Mouse (Mus musculus) liver, embryonic 15.5 days (tissue): ENCODE data around the gene Tmem100. TPM values are rescaled to one million over a fixed set of nuclear protein-coding genes. Genes with fewer than 3 reads are reported as not detected.

ENCODE experiments used
- ATAC-seq: fragments of 200-750 bp; cut with Nextera tagmentation; 2 replicates; pipeline ENCODE4 v1.8.0; 2017; ENCODE audit warnings: moderate number of reproducible peaks, mild to moderate bottlenecking, moderate library complexity; ENCODE audit not compliant: insufficient read depth
- H3K27ac ChIP-seq: fragments of 300-500 bp; sonication (generic); replicated peaks from 2 replicates; pipeline ENCODE4 v1.5.1; 2015; ENCODE audit warnings: mild to moderate bottlenecking, inconsistent platforms
- H3K27me3 ChIP-seq: fragments of 300-500 bp; sonication (generic); 2 replicates; pipeline ENCODE4 v1.6.1; 2015; ENCODE audit warnings: mild to moderate bottlenecking, inconsistent platforms
- H3K36me3 ChIP-seq: fragments of 300-500 bp; sonication (generic); replicated peaks from 2 replicates; pipeline ENCODE4 v1.6.1; 2015; ENCODE audit warnings: moderate library complexity, mild to moderate bottlenecking, inconsistent platforms
- H3K4me1 ChIP-seq: fragments of 300-500 bp; sonication (generic); replicated peaks from 2 replicates; pipeline ENCODE4 v1.6.1; 2015; ENCODE audit warnings: inconsistent platforms
- H3K4me2 ChIP-seq: fragments of 300-500 bp; sonication (generic); 2 replicates; pipeline ENCODE4 v1.6.1; 2015; ENCODE audit warnings: moderate library complexity, mild to moderate bottlenecking, inconsistent platforms
- H3K4me3 ChIP-seq: fragments of 300-500 bp; sonication (generic); replicated peaks from 2 replicates; pipeline ENCODE4 v1.5.1; 2015; ENCODE audit warnings: mild to moderate bottlenecking, inconsistent platforms
- H3K9ac ChIP-seq: fragments of 300-500 bp; sonication (generic); 2 replicates; pipeline ENCODE4 v1.6.1; 2015; ENCODE audit warnings: moderate library complexity, mild to moderate bottlenecking, inconsistent platforms
- H3K9me3 ChIP-seq: fragments of 300-500 bp; sonication (generic); replicated peaks from 2 replicates; pipeline ENCODE4 v1.6.1; 2016; ENCODE audit warnings: inconsistent platforms
- WGBS: fragments of 180-500 bp; shearing (Covaris S2); methylation state at CpG from one replicate; pipeline ENCODE4 v1.1.7; 2015; ENCODE audit warnings: mixed read lengths; ENCODE audit not compliant: insufficient replicate concordance; 5-methylcytosine and 5-hydroxymethylcytosine counted together
- polyA plus RNA-seq: library from polyadenylated mRNA; unstranded; fragments of >200 nt; fragmentation: Nextera tagmentation; extraction: Ambion mirVana; gene quantifications from 2 replicates; pipeline ENCODE4 v1.2.1, GENCODE M21; 2015

Gene Tmem100
- polyA plus RNA-seq, 1 experiment from 2014 or later: 0.48 TPM

- 15% methylated on average over 7 of the region's 7 CpGs for WGBS
- no peak for ATAC-seq
- Histone ChIP-seq H3K36me3 (no peaks in the 10 kb centered on the region), H3K4me3 (no peak overlapping the region), H3K9ac (no peak overlapping the region), H3K4me1 (no peaks in the 10 kb centered on the region), H3K27ac (no peak overlapping the region), H3K9me3 (no peaks in the 10 kb centered on the region), H3K27me3 (no peaks in the 10 kb centered on the region), H3K4me2 (no peak overlapping the region)
These were observed 11.0 kb upstream of the Tmem100 start for GRCm38 (mm10) chr11:90019161-90019560.

GRCm38 (mm10) chr11:90025891-90026801, 4.0 kb upstream of the Tmem100 start:
- ATAC-seq: no peak
- 48% methylated on average over 14 of the region's 14 CpGs for WGBS
- Histone ChIP-seq H3K36me3 (no peaks in the 10 kb centered on the region), H3K4me3 (no peak overlapping the region), H3K27me3 (peaks cover 17% of the 10 kb centered on the region), H3K9ac (no peak overlapping the region), H3K27ac (no peak overlapping the region), H3K9me3 (no peaks in the 10 kb centered on the region), H3K4me1 (peaks cover 3% of the 10 kb centered on the region; the same call in 1 of the 2 replicates), H3K4me2 (peak overlapping the region; percentile 20)

GRCm38 (mm10) chr11:90026802-90027174, 3.4 kb upstream of the Tmem100 start:
- Histone ChIP-seq H3K27me3 (peaks cover 24% of the 10 kb centered on the region), H3K4me2 (no peak overlapping the region), H3K9ac (no peak overlapping the region), H3K4me1 (peaks cover 3% of the 10 kb centered on the region; the same call in 1 of the 2 replicates), H3K27ac (no peak overlapping the region), H3K9me3 (no peaks in the 10 kb centered on the region), H3K4me3 (no peak overlapping the region), H3K36me3 (no peaks in the 10 kb centered on the region)
- ATAC-seq: no peak
- 71% methylated on average over 5 of the region's 5 CpGs for WGBS

GRCm38 (mm10) chr11:90027216-90027615, 2.9 kb upstream of the Tmem100 start:
- Histone ChIP-seq H3K9me3 (no peaks in the 10 kb centered on the region), H3K4me3 (no peak overlapping the region), H3K27ac (no peak overlapping the region), H3K27me3 (peaks cover 28% of the 10 kb centered on the region), H3K36me3 (no peaks in the 10 kb centered on the region), H3K4me2 (no peak overlapping the region), H3K4me1 (peaks cover 3% of the 10 kb centered on the region; the same call in 1 of the 2 replicates), H3K9ac (no peak overlapping the region)
- no peak for ATAC-seq
- 57% methylated on average over 7 of the region's 7 CpGs for WGBS

GRCm38 (mm10) chr11:90028746-90029145, 1.4 kb upstream of the Tmem100 start:
- Histone ChIP-seq H3K36me3 (no peaks in the 10 kb centered on the region), H3K4me3 (no peak overlapping the region), H3K9me3 (no peaks in the 10 kb centered on the region), H3K9ac (no peak overlapping the region), H3K4me1 (peaks cover 3% of the 10 kb centered on the region; the same call in 1 of the 2 replicates), H3K27me3 (peaks cover 36% of the 10 kb centered on the region), H3K4me2 (no peak overlapping the region), H3K27ac (no peak overlapping the region)
- ATAC-seq: no peak
- 80% methylated on average over 8 of the region's 8 CpGs for WGBS

GRCm38 (mm10) chr11:90029354-90029753, 794 bp upstream of the Tmem100 start:
- H3K4me2 ChIP-seq: peak overlapping the region; percentile 42
- no peak for ATAC-seq

GRCm38 (mm10) chr11:90030557-90030956, 409 bp downstream of the Tmem100 start:
- WGBS: 2% methylated on average over 15 of the region's 15 CpGs
- peaks cover 39% of the 10 kb centered on the region for H3K27me3 ChIP-seq
- H3K4me3 ChIP-seq: no peak overlapping the region
- no peaks in the 10 kb centered on the region for H3K9me3 ChIP-seq
- peak overlapping the region; percentile 42 for H3K4me2 ChIP-seq
- H3K27ac ChIP-seq: no peak overlapping the region
- H3K36me3 ChIP-seq: no peaks in the 10 kb centered on the region
- H3K4me1 ChIP-seq: peaks cover 3% of the 10 kb centered on the region; the same call in 1 of the 2 replicates
- no peak for ATAC-seq
- H3K9ac ChIP-seq: no peak overlapping the region

More at GRCm38 (mm10) chr11:90029354-90029753, 794 bp upstream of the Tmem100 start:
- no peak overlapping the region for H3K4me3 ChIP-seq
- no peak overlapping the region for H3K27ac ChIP-seq
- H3K4me1 ChIP-seq: peaks cover 3% of the 10 kb centered on the region; the same call in 1 of the 2 replicates
- no peaks in the 10 kb centered on the region for H3K9me3 ChIP-seq
- no peaks in the 10 kb centered on the region for H3K36me3 ChIP-seq
- WGBS: 22% methylated on average over 10 of the region's 10 CpGs
- peaks cover 39% of the 10 kb centered on the region for H3K27me3 ChIP-seq
- H3K9ac ChIP-seq: no peak overlapping the region

GRCm38 (mm10) chr11:90031076-90031475, 928 bp downstream of the Tmem100 start:
- no peaks in the 10 kb centered on the region for H3K36me3 ChIP-seq
- H3K4me3 ChIP-seq: no peak overlapping the region
- WGBS: 46% methylated on average over 7 of the region's 7 CpGs
- no peaks in the 10 kb centered on the region for H3K9me3 ChIP-seq
- peaks cover 39% of the 10 kb centered on the region for H3K27me3 ChIP-seq
- peak overlapping the region; percentile 42; the same call in 1 of the 2 replicates for H3K4me2 ChIP-seq
- no peak for ATAC-seq
- H3K27ac ChIP-seq: no peak overlapping the region
- peaks cover 3% of the 10 kb centered on the region; the same call in 1 of the 2 replicates for H3K4me1 ChIP-seq
- no peak overlapping the region for H3K9ac ChIP-seq

GRCm38 (mm10) chr11:90032807-90033206, 2.7 kb downstream of the Tmem100 start:
- H3K36me3 ChIP-seq: no peaks in the 10 kb centered on the region
- no peaks in the 10 kb centered on the region for H3K4me1 ChIP-seq
- no peak overlapping the region for H3K4me3 ChIP-seq
- peaks cover 39% of the 10 kb centered on the region for H3K27me3 ChIP-seq
- H3K9ac ChIP-seq: no peak overlapping the region
- H3K9me3 ChIP-seq: no peaks in the 10 kb centered on the region
- H3K27ac ChIP-seq: no peak overlapping the region
- no peak for ATAC-seq
- no peak overlapping the region for H3K4me2 ChIP-seq
- WGBS: 14% methylated on average over 8 of the region's 8 CpGs

- no peak overlapping the region for H3K4me2 ChIP-seq
- peaks cover 39% of the 10 kb centered on the region for H3K27me3 ChIP-seq
- H3K9ac ChIP-seq: no peak overlapping the region
- H3K36me3 ChIP-seq: no peaks in the 10 kb centered on the region
- no peak for ATAC-seq
- 47% methylated on average over 5 of the region's 5 CpGs for WGBS
- H3K27ac ChIP-seq: no peak overlapping the region
- no peaks in the 10 kb centered on the region for H3K4me1 ChIP-seq
- no peaks in the 10 kb centered on the region for H3K9me3 ChIP-seq
- H3K4me3 ChIP-seq: no peak overlapping the region
These were observed 3.3 kb downstream of the Tmem100 start for GRCm38 (mm10) chr11:90033442-90033841.

- no peak overlapping the region for H3K4me2 ChIP-seq
- H3K9me3 ChIP-seq: no peaks in the 10 kb centered on the region
- no peak overlapping the region for H3K4me3 ChIP-seq
- no peaks in the 10 kb centered on the region for H3K4me1 ChIP-seq
- H3K27ac ChIP-seq: no peak overlapping the region
- WGBS: 67% methylated on average over 12 of the region's 12 CpGs
- no peak overlapping the region for H3K9ac ChIP-seq
- H3K36me3 ChIP-seq: no peaks in the 10 kb centered on the region
- no peak for ATAC-seq
- H3K27me3 ChIP-seq: peaks cover 35% of the 10 kb centered on the region
These were observed 4.5 kb downstream of the Tmem100 start for GRCm38 (mm10) chr11:90034646-90035045.
